Mouse (Mus musculus) T-cell, adult 66 days (primary cell): ENCODE data around the gene Capn1. TPM values are rescaled to one million over a fixed set of nuclear protein-coding genes. Genes with fewer than 3 reads are reported as not detected.

Experiments used
- total RNA-seq, 2 experiments: library from RNA; stranded (reverse); gene quantifications; 3 replicates in 1 of 2; 4 replicates in 1 of 2; pipeline ENCODE4 v1.2.4; 2023

Gene Capn1
- total RNA-seq, result 100 to 1,000 TPM; 165 to 174 TPM

DNA sequence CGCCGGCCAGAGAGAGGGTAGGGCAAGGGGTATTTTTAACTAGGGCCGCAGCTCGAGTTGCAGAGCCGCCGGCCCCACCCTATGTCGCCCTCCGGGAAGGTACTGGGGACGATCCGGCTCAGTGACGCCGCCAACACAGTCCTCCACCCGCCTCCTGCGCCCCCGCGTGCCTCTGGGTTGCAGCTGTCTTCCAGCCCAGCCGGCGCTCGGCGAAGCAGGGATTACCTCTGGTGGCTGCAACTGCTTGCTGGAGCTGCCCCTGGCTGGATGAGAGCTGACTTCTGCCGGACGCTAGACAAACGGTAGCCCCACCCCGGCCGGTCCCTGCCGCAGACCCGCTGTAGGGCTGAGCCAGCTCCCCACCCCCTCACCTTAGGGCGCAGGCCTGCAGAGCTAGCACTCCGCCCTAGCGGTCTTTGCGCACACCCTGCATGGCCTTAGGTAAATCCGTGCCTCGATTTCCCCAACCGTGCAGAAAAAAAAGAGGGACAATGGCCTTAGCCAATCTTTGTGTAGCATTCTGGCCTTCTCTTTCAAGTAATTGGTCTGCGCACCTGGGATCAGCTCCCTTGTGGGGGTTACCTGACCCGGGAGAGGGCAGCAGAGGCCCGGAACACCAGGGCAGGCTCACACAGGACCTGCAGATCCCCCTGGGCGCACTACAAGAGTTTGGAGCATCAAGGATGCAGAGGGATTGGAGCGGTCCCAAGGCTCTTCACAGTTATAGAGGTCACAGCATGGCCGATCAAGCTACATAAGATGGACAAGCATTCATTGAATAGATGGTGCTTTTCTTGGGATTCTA is at the start of gene Capn1:
Gene Capn1, minus strand, starts transcription at position 387 of the 805 bp plus-strand sequence.

DNA sequence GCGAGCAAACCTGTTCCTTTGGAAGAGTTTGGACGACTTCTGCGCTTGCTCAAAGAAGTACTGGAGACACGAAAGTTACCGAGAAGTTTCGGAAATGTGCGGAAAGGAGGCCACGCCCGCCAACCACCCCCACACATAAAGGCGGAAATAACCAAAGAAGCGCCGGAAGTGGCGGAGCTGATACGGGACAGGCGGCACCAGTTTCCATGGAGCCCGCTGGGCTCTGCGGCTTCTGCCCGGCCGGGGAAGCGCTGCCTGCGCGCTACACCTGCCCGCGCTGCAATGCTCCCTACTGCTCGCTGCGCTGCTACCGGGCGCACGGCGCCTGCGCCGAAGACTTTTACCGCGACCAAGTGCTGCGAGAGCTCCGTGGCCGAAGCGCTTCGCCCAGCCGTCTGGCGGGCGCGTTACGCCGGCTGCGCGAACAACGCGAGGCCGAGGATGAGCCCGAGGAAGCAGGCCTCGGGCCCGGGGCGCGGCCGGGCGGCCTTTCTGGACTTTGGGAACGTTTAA is 45.4 kb upstream of the Capn1 start, which contains the start of gene Znhit2:
Gene Znhit2, plus strand, starts transcription at position 172 of the 513 bp plus-strand sequence.

DNA sequence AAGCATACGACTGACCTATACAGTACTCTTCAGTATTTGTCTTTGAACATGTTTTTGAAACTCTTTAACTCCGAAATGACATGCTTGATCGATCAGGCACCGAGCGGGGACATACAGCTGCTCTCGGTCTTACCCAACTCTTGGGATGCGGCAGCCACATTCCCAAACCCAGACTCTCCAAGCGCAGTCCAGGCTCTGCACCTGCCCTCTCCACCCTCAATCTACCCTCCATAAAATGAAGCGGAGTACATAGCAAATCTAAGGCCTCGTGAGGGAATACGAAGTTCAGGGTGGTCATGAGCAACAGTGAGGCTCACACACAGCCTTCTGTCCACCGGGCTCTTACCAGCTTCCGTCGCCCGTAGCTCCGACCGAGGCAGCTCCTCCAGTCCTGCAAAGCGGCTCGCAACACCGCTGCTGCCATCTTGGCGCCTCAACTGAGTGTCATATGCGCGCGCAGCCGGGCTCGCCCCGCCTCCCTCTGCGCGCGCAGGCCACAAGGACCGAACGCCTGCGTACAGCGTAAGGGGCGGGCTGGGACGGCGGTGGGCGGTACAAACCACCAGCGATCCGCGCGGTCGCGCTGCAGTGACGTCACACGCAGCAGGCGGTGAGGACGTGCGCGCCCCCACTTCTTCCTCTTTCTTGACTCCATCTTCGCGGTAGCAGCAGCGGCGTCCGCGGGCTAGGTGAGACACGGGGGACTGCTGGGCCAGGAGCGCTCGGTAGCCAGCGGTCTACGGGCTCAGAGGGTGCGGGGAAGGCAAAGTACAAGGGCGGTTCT is 41.8 kb upstream of the Capn1 start, which contains the start of the genes Mrpl49 and Fau:
Gene Mrpl49, minus strand, starts transcription at position 473 of the 784 bp plus-strand sequence.
Gene Fau, plus strand, starts transcription at position 532 of the 784 bp plus-strand sequence.

DNA sequence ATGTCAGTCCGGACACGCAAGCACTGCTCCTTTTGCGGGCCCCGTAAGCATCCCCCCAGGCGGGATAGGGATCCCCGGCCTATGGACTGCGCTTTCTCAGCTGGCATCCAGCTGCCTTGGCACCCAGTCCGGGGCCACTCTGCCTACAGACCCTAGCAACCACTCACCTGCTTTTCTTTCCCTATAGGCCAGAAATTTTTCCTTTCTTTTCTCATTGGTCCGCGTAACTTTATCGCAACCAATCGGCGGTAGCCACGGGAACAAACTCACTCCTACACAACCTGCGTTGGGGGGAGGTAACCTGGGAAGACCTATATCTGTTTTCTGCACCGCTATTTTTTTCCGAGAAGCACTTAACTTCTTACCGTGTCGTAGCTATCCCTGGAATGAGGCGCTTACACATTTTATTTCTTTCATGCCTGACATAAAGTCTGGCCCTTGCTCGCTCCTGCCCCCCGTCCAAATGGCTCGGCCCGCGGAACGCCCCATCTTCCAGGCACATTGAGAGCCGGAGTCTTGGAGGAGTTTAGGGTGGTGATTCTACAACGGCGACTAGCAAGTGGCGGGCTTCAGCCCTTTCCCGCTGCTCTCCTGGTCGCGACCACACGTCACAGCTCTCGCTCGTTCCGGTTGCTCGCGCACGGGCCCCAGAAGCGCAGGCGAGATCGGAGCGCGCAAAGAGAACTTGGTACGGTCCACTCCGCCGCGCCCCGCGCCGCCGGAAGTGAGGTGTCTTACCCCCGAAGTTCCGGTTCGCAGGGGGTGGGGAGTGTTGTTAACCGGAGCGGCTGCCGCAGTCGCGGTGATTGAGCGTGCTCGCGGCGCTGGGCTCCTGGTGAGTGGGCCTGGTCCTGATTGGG is 30.8 kb upstream of the Capn1 start, which contains the start of gene Syvn1:
Gene Syvn1, plus strand, starts transcription at position 283 of the 860 bp plus-strand sequence.

DNA sequence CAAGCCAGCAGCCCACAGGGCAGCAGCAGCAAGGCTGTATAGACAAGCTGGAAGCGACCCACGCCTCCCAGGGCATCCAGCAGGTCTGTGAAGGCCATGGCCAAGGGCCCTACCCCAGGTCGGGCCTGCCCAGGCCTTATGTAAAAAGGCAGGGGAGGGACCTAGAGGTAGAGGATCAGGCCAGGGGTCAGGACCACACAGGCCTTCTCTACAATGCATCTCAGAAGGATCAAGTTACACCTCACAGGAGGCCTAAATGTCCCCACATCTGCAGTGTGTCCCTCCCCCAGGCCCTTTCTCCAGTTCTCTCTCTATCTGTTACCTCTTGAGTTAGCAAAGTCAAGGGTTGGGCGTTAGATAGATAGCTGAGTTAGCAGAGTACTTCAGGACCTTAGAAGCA is 29.7 kb downstream of the Capn1 start, which contains the start of gene Slc22a20:
Gene Slc22a20, minus strand, starts transcription at position 101 of the 400 bp plus-strand sequence.

DNA sequence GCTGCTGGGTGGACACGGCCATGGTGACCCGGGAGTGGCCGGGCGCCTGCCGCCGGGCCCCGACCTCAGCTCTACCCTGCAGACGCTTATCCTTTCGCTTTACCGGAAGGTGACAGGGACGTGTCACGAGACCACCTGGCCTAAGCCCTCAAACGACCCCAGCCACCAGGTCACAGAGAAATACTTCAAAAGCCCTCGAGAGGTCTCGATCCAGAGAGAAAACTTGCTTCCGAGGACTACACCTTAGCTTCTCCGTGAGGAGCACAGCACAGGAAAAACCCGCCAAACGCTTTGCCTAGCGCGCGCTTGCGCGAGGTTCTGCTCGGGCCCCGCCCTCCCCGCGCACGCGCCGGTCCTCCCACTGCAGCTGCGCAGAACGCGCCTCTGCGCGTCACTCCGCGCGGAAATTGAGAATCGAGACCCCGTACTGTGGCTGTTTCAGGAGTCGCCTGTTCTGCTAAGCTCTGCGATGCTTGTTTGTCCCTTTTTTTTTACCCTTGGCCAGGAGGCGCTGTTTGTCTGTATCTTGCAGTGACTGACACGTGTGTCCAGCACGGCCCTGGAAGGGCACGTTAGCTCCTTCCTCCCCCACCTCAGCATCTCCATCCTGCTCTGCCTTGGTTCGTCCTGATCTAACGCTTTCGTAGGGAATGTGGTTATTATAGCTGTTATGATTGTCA is 51.7 kb downstream of the Capn1 start, which contains the start of gene Pola2:
Gene Pola2, minus strand, starts transcription at position 320 of the 680 bp plus-strand sequence.

Other genes with a start within 250 kb of the Capn1 start
- 10 to 100 TPM; 77.1 to 92.3 TPM for gene Scyl1, start 244.5 kb downstream of the Capn1 start, total RNA-seq
- 100 to 1,000 TPM; 177 to 193 TPM for gene Frmd8, start 140.6 kb downstream of the Capn1 start, total RNA-seq
- 10 to 100 TPM; 22.3 to 23.2 TPM for gene Slc25a45, start 138.1 kb downstream of the Capn1 start, total RNA-seq
- gene Tigd3, start 121.7 kb downstream of the Capn1 start, total RNA-seq, result 1 to 10 TPM; 4.9 to 6.1 TPM
- 100 to 1,000 TPM; 147 to 183 TPM for gene Dpf2, start 102.9 kb downstream of the Capn1 start, total RNA-seq
- gene Cdc42ep2, start 91.1 kb downstream of the Capn1 start, total RNA-seq, result under 1 TPM in 1 of 2 experiments, not detected in 1; 0.52 TPM
- 10 to 100 TPM; 66.1 to 74.2 TPM for gene Pola2, start 51.7 kb downstream of the Capn1 start, total RNA-seq
- not detected for gene Slc22a20, start 29.8 kb downstream of the Capn1 start, total RNA-seq
- gene Syvn1, start 30.7 kb upstream of the Capn1 start, total RNA-seq, result 10 to 100 TPM; 49.9 to 56.0 TPM
- gene Mrpl49, start 41.9 kb upstream of the Capn1 start, total RNA-seq, result 10 to 100 TPM; 21.7 to 31.5 TPM
- 1,000 to 10,000 TPM; 3,055 to 3,156 TPM for gene Fau, start 41.9 kb upstream of the Capn1 start, total RNA-seq
- 10 to 100 TPM; 16.1 to 20.1 TPM for gene Znhit2, start 45.3 kb upstream of the Capn1 start, total RNA-seq
- 10 to 100 TPM; 18.7 to 20.5 TPM for gene Tm7sf2, start 52.5 kb upstream of the Capn1 start, total RNA-seq
- gene Vps51, start 61.3 kb upstream of the Capn1 start, total RNA-seq, result 100 to 1,000 TPM; 107 to 113 TPM
- gene Tmem262, start 64.1 kb upstream of the Capn1 start, total RNA-seq, result not detected
- gene Gm28374, start 66.4 kb upstream of the Capn1 start, total RNA-seq, result not detected
- gene Zfpl1, start 69.1 kb upstream of the Capn1 start, total RNA-seq, result 10 to 100 TPM; 56.5 to 63.3 TPM
- 1 to 10 TPM; 1.7 to 3.6 TPM for gene Cdca5, start 69.1 kb upstream of the Capn1 start, total RNA-seq
- gene AC131692.1, start 78.5 kb upstream of the Capn1 start, total RNA-seq, result not detected
- not detected for gene Naaladl1, start 89.9 kb upstream of the Capn1 start, total RNA-seq
- 10 to 100 TPM; 10.7 to 14.0 TPM for gene Sac3d1, start 102.8 kb upstream of the Capn1 start, total RNA-seq
- gene Snx15, start 112.4 kb upstream of the Capn1 start, total RNA-seq, result 10 to 100 TPM; 33.6 to 39.4 TPM
- under 1 TPM in 1 of 2 experiments, not detected in 1; 0.95 TPM for gene Batf2, start 125.1 kb upstream of the Capn1 start, total RNA-seq
- gene Arl2, start 125.7 kb upstream of the Capn1 start, total RNA-seq, result 10 to 100 TPM; 24.3 to 25.9 TPM
- not detected for gene Majin, start 168.5 kb upstream of the Capn1 start, total RNA-seq
- not detected for gene Gpha2, start 210.5 kb upstream of the Capn1 start, total RNA-seq
- gene Ppp2r5b, start 220.0 kb upstream of the Capn1 start, total RNA-seq, result 10 to 100 TPM; 20.3 to 31.1 TPM
- 100 to 1,000 TPM; 171 to 195 TPM for gene Atg2a, start 225.8 kb upstream of the Capn1 start, total RNA-seq